Mouse (Mus musculus) ovary, adult 18-20 months (tissue): ENCODE results near the gene Cplane1.
"Not testable (repeated sequence)": the region's sequence is repeated elsewhere in the genome, so short reads cannot be mapped to it uniquely, and the experiment has no call there.

Experiments used
- DNase-seq: peaks from one replicate; pipeline ENCODE4 v3.0.0; 2022; ENCODE audit warnings: low spot score, mixed read lengths

The Cplane1 gene

DNA sequence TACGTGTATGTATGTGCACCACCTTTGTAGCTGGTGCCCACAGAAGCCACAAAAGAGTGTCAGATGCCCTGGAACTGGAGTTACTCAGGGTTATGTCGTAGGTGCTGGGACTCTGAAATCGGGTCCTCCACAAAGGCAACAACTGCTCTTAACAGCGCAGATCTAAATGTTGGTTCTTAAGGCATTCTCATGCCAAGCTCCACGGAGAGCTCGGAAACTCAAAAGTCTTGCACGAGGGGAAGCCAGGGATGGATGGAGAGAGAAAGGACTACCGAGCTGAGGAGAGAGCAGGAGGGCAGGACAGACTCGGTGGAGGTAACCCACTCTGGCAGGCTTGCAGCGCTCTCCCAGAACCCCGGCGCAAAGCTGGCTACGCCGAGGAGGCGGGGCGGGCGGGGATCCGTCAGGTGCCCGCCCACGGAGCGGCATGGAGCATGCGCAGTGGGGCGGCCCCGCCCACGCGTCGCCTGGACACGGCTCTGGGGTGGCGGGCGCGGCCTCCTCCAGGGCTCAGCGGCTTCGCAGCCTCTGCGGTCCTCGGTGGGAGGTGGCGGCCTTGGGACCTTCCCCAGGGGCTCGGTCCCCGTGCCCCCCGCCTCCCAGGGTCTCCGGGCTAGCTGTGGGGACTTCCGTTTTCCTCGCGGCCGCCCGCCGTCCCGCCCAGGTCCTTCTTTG is at the start of gene Cplane1:
Cplane1 (plus strand) TSS at position 516 of the 675 bp plus-strand sequence.
- peak; percentile 87 for DNase-seq

DNA sequence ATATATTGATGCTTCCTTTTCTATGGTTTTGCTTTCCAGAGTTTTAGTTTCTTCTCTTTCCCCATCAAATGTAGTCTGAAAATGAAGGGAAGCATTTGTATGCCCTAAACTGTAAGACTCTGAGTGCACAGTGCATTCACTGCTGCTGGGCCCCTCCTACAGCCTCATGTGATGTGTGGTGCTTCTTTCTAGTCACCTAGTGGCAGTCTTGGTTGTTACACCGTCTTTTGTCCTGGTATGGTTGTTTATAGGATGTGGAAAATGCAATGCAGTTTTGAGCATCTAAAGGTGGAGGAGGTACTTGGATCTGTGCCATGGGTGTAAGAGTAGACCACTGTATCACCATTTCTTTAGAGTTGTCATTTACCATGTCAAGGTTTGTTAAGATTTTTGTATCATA is 39.6 kb upstream of the Cplane1 start:
- DNase-seq, result no peak

DNA sequence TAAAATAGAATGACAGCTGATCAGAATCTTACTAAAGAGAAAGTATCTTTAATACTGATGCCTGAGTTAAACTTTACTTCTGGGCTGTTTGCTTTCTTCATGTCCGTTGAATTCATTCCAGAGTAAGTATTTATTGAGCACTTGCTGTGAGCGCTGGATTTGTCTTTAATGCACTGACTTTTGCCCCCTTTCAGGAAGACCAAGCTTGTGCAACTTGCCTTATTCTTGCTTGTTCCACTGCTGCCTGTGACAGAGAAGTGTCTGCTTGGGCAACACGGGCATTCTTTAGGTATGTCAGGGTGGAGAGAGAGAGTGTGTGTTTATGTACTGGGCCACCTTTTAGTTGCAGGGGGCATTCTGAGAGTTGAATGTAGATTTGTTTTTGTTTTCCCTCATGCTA is 37.6 kb upstream of the Cplane1 start:
- DNase-seq, result no peak

DNA sequence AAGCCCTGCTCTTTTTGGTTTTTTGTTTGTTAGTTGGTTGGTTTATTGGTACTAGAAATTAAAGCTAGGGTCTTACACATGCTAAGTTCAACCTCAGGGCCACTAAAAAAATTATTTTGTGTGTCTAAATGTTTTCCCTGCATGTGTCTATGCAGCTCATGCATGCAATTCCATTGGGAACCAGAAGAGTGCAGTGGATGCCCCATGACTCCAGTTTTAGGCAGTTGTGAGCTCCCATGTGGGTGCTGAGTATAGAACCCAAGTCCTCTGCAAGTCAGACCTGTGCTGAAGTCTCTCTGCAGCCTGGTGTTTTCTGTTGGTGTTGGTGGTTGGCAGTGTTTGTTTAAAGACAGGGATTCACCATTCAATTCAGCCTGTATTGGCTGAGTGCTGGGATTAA is 37.1 kb upstream of the Cplane1 start:
- DNase-seq, result no peak

DNA sequence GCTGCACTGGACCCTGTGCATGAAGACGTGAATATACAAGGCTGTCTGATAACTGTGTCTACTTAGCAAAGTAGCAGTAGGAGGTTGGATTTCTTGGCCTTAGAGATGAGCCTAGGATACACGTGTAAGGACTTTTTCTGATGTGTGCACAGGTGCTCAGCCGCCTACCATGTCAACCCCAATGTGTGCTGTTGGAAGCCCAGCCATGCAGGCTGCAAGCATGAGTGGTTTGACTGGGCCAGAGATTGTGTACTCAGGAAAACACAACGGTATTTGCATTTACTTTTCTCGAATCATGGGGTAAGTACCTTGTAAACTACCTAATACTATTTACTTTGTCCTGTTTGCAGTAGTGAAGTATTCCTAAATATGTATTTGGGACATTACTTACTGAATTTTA is 33.3 kb upstream of the Cplane1 start:
- no peak for DNase-seq

DNA sequence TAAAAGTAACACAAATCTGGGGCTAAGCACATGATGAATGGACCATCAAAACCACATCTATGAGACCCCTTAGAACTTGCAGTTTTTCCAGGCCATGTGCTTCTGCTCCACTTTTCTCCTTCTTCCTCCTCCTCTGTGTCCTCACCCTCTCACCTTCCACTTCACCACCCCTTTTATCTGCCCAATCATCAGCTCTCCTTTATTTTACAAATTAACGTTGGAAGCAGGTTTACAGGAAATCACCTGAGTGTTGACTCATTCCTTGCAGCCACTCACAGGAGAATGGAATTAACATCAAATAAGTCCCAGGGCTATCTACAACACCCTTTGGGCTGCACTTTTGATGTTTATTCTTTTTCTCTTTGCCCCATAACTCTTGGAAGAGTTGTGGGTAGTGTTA is 7.1 kb upstream of the Cplane1 start:
- DNase-seq, result no peak

DNA sequence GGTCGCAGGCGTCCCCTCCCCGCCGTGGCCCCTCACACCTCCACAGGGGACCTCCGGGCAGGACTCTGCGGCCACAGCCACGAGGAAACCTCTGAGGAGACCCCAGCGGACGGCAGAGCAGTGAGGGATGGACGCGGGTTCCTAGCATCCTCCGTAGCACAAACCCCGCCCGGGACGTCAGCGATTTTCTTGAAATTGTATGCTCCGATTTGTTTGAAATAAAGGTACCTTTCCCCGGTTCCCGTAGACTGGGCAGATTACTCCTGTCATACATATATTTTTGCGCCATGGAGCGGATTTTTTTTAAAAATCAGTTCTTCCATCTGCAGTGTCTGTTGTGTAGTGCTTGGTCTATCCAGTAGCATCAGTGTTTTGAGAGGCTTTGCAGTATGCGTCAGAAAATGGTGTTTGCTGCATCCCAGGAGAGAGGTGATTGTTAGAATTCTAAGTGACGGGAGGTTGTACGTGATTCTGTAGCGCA is 400 bp downstream of the Cplane1 start:
- DNase-seq, result no peak

DNA sequence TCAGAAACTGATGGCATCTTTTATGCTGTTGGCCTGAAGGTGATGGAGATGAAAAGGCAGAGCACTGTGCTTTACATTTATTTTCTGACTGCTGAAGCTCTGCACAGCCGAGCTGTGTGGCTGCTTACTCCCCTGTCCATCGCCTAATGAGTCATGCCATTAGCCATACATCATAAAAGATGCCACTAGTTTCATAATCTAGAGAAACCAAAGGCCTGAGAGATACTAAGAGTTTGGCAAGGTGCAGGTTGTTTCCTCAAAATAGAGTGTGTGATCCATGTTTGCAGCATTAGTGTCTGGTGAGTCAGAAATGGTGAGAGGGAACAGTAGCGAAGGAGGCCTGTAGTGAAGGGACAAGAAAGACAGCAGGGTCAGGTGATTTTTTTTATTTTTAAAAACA is 20.7 kb downstream of the Cplane1 start:
- no peak for DNase-seq

DNA sequence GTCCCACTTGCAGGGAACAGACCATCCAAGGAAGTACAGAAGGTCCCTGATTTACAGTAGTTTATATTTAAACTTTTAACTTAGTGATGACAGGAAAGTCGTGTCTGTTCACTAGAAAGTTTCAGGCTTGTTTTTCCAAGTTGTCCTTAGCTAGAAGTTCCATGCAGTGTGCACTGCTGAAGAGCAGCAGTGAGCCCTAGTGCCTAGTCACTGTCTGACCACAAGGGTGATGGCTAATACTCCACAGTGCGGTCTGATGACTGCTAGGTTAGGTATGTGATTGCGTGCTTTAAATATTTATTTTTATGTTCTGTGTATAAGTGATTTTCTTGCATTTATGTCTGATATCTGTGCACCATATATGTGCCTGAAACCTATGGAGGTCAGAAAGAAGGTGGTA is 21.5 kb downstream of the Cplane1 start:
- no peak for DNase-seq

DNA sequence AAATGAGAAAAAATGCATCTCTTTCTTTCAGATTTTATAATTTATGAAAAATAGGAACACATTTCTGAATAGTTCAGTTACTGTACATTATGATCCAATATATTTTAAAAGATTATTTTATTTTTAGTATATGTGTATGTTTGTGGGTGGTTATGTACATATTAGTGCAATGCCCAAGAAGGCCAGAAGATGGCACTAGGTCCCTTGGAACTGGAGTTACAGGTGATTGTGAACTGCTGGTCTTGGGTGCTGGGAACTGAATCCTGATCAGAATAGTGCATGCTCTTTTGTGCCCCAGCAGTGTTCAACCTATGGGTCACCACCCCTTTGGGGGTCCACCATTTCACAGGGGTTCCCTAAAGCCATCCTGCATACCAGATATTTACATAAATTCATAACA is 31.4 kb downstream of the Cplane1 start:
- DNase-seq, result no peak

DNA sequence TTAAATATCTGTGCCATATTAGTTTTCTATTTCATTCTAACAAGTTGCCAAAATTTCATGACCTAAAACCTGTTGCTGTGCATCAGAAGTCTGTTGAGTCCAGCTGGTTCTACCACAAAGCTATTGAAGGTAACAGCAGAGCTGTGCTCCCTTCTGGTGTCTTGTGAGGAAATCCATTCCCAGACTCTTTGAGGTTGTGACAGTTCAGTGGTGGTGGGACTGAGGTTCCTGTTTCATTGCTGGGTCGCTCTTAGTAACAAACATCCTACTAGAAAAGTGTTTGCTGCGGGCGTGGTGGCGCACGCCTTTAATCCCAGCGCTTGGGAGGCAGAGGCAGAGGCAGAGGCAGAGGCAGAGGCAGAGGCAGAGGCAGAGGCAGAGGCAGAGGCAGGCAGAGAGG is 39.5 kb downstream of the Cplane1 start:
- no peak for DNase-seq

DNA sequence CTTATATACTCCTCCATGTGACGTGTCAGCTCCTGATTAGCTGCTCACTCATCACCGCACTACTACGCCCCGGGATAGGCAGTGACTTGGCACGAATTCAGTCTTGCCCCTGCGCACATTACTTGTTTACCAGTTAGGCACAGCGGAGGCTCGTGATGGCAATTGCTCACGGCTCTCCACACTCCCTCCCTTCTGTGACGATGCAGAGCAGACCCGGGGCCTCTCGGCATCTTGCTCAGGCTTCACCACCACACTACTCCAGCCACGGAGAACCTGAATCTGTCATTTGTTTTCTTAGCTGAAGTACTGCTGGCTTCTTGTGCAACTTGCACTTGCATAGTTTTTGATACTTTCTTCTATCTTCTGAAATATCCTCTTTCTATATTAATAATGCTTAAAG is 45.9 kb downstream of the Cplane1 start:
- DNase-seq, result no peak

DNA sequence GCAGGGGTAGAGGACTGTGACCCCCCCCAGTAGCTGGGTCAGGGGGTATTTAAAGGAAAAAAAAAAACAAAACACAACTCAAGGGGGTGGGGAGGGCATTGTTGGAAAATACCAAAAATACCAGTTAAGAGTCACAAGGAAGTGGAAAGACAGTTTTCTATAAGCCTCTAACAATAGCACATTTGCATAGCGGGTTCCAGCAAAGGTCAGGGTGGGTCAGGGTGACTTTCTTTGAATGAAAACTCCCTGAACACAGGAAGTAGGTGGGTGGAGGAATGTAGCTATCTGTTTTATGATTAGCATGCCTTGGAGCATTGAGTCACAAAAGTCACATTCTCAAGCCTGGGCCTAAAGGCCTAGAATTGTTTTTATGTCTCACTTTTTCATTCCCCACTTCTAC is 65.3 kb downstream of the Cplane1 start:
- not testable (repeated sequence) for DNase-seq

DNA sequence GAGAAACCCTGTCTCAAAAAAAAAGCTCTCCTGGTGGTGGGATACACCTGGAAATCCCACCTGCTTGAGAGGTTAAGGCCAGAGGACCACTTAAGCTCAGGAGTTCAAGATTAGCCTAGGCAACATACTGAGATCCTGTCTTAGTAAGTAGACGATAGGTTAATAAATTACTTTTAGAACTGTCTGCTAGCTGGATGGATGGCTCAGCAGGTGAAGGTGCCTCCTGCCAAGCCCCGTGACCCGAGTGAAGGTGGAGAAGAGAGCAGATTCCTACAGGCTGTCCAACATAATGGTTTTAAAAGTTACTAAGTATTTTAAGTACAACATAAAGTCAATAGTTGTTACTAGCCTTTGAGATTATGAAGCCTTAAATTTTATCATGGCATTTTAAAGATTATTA is 97.0 kb downstream of the Cplane1 start:
- no peak for DNase-seq

DNA sequence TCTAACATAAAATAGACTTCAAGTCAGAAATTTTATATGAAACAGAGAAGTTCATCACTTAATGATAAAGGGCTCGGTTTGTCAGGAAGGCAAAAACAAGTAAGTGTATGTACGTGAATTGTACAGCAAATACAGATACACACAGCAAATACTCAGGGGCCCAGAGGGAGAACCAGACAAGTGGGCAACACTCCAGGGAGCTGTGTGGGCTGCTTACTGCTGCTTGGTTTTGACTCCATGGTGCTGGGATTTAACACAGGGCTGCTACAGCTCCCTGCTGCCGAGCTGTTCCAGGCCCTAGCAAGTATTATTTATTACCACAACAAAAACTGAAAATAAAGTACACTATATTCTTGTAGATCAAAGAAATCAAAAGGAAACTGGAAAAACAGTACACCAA is 98.3 kb downstream of the Cplane1 start:
- DNase-seq, result no peak

DNA sequence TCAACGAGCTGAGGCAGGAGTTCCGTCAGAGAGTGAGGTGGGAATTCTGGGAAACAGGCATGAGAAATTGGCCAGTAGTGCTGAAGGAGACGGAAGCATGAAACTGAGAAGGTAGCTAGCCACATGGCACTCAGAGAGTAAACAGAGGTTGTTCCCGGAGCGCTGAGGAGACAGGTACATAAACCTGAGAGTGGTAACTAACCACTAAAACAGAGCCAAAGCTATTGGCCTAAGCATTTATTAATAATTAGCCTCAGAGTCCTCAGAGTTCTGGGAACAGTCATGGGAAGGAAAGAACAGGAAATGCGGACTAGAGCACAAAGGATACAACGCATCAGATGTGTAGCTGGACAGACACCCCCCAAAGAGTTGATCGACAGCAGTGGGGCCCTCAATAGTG is 99.3 kb downstream of the Cplane1 start:
- DNase-seq, result no peak

DNA sequence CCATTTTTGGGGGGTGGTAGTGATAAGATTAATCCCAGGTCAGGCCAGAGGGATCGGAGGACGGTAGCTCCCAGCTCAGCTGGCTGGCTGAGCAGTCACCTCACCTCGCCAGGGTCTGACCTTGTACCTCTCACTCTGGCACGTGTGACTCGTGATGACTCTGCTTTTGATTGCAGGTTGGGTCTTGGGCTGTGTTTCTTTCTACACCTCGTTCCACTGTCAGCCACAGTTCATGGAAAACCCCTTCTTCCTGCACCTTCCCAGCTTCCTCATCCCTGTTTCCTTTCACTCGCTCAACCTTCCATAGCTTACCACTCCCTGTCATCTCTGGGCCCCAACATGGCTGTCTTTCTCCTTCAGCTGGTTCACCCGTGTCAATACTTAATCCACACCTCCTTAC is 103.0 kb downstream of the Cplane1 start:
- DNase-seq, result no peak

DNA sequence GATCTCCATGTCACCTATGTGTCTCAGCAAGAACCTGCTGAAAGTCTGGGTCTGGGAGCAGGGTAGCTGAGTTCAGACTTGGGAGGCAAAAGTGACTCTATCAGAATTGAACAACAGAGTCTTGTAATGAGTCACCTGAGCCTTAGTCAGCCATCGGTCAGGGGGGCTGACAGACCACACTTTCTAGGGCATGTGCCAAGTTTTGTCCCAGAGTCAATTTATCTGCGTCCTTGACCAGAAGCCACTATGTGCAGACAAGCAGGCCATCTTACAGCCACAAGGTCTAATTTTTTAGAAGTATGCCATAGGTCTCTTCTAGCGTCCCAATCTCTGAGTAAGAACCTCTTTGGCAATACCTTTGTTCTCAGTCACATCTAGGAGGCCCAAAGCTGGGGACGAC is 109.0 kb downstream of the Cplane1 start:
- not testable (repeated sequence) for DNase-seq

DNA sequence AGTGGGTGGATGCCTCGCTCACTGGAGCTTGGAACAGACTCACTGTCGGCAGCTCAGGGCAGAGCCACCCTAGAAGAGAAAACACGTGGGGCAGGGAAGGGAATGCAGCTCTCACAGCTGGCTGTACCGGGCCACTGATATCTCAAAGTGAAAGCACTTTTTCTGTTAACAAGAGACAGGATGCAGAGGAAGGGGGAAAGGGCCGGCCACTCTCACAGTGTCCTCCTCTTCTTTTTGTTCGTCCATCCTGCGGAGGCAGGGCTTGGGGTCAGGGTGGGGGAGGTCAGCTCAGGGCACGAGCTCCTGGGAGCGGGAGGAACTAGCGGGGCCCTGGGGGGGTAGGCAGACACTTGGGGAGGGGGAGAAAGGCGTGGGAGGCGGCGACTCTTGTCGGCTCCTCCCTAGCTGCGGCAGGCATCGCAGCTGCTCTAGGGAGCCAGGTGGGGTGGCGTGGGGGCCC is 110.4 kb downstream of the Cplane1 start:
- peak; percentile 7 for DNase-seq

DNA sequence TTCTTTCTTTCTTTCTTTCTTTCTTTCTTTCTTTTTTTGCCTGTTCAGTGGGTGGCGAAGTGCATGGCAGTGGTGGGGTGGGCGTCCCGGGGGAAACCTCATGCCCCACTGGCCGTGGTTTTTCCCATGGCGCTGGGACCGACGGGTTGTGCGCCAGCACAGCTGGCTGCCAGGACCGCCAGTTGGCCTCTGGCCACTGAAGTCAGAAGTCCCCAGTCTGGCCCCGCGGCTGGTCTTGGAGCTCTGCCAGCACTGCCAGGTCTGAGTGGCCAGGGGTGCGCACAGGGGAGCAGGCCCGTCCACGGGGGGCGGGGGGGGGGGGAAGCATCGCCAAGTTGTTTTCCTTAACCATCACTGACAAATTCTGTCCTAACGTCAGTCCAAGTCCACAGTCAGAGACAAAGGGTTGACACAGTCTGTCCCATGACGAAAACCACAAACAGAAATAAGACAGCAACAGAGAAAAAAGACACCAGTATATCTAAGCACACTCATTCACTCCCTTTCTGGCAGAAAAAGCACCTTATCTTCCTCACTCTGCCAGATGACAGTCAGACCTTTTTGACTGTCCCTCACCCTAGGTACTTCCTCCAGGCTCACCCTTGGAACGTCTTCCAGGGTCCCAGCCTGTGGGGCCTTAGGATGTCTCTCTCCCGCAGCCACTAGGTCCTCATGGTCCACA is 111.2 kb downstream of the Cplane1 start:
- DNase-seq, result peak; percentile 40

DNA sequence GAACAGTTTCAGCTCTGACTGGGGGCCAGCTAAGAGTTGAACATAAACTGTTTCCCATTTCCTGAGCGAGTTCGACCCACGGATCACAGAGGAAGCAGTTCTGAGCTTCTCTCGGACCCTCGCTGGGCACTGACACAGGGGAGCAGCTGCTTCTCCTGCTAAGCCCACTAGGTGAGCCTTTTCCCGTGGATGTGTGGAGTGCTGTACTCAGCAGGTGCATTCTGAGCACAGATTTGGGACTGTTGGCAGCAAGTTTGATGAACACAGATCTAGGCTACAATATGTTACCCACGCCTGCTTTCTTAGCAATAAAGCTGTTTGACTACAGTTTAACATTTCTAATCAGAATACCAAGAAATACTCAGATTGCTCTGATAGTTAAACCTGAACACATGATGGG is 112.8 kb downstream of the Cplane1 start:
- DNase-seq, result no peak

DNA sequence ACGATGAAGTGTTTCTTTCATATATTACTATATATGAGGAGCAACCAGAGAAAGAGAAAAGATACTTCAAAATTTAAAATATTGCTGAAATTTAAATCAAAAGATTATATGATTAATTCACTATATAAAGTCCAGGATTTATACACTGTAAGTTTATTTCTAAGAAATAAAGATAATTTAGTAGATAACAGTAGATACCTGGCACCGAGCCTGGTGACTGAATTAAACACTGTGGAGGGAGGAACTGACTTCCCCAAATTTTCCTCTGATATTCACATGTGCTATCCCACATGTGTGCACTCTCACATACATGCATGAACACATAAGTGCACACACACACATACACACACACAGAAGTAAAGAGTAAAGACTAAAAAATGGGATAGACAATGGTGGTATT is 113.2 kb downstream of the Cplane1 start:
- no peak for DNase-seq

DNA sequence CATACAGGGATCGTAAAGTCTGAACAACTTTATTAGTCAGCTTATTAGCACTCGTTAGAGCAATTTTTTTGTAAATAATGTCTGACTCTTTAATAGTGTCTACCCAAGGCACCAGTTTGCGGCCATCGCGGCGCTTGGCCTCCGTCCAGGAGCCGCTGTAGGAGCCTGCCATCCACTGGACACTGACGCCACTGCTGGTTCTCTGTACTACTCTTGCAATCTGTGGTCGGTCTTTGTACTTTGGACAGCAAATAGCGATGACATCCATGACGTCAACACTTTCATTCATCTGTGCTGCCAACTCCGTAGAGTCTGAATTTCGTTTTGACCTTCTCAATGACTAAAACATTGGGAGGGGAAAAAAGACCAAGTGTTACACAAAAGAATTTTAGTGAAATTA is 122.3 kb downstream of the Cplane1 start:
- DNase-seq, result no peak

DNA sequence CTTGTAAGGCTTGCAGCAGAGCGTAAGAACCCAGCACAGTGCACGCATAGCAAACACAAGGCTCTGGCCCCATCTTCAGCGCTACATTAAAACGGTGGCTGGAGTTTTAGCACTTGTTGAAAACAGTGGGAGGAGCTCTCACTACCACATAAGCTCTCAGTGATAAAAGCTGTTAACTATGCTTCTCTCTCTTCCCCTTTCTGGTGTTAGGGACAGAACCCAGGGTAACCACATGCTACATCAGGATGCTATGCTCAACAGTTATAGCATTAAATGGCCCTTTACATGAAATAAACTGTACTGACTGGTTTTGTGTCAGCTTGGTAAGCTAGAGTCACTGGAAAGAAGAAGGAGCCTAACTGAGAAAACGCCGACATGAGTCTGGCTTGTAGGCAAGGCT is 125.2 kb downstream of the Cplane1 start:
- DNase-seq, result no peak
